Mouse (Mus musculus) heart, embryonic 10.5 days (tissue): ENCODE measurements around the gene Ankrd28. TPM values are rescaled to one million over a fixed set of nuclear protein-coding genes. Genes with fewer than 3 reads are reported as not detected.
A peak's percentile ranks its signal among the peaks of the same experiment; 100 is the strongest.
"Not testable (repeated sequence)": the region's sequence is repeated elsewhere in the genome, so short reads cannot be mapped to it uniquely, and the experiment has no call there.

Experiments used
- DNase-seq: peaks from one replicate; pipeline ENCODE4 v3.0.0-alpha.2; 2017; ENCODE audit warnings: low spot score
- H3K27ac ChIP-seq: fragments of 300-500 bp; sonication (generic); 2 replicates; pipeline ENCODE4 v1.5.1; 2016; ENCODE audit warnings: mild to moderate bottlenecking
- H3K27me3 ChIP-seq: fragments of 300-500 bp; sonication (generic); 2 replicates; pipeline ENCODE4 v1.6.1; 2016; ENCODE audit warnings: mild to moderate bottlenecking; ENCODE audit not compliant: poor library complexity, insufficient read depth, severe bottlenecking
- H3K36me3 ChIP-seq: fragments of 300-500 bp; sonication (generic); 2 replicates; pipeline ENCODE4 v1.6.1; 2016; ENCODE audit warnings: mild to moderate bottlenecking, moderate library complexity
- H3K4me1 ChIP-seq: fragments of 300-500 bp; sonication (generic); 2 replicates; pipeline ENCODE4 v1.6.1; 2016; ENCODE audit warnings: mild to moderate bottlenecking
- H3K4me3 ChIP-seq: fragments of 300-500 bp; sonication (generic); 2 replicates; pipeline ENCODE4 v1.5.1; 2016; ENCODE audit warnings: mild to moderate bottlenecking, moderate library complexity
- H3K9me3 ChIP-seq: fragments of 300-500 bp; sonication (generic); 2 replicates; pipeline ENCODE4 v1.6.1; 2016; ENCODE audit warnings: mild to moderate bottlenecking, moderate library complexity
- WGBS: fragments of 180-500 bp; shearing (Covaris S2); methylation state at CpG from one replicate; pipeline ENCODE4 v1.1.7; 2016; 5-methylcytosine and 5-hydroxymethylcytosine counted together
- polyA plus RNA-seq: library from polyadenylated mRNA; unstranded; fragments of >200 nt; fragmentation: Nextera tagmentation; extraction: Ambion mirVana; gene quantifications from 2 replicates; pipeline ENCODE4 v1.2.1, GENCODE M21; 2016

Gene Ankrd28
- polyA plus RNA-seq, 1 experiment from 2014 or later: 7.3 TPM

GRCm38 (mm10) chr14:31784975-31785374 lies 45.5 kb downstream of the Ankrd28 start:
- H3K4me1 ChIP-seq: peaks cover 19% of the 10 kb centered on the region
- 82% methylated on average over 5 of the region's 5 CpGs for whole genome bisulfite sequencing
- H3K27ac ChIP-seq: no peak overlapping the region
- H3K36me3 ChIP-seq: no peaks in the 10 kb centered on the region
- no peak for DNase-seq
- H3K4me3 ChIP-seq: no peak overlapping the region
- no peaks in the 10 kb centered on the region for H3K9me3 ChIP-seq
- H3K27me3 ChIP-seq: no peaks in the 10 kb centered on the region

- peaks cover 19% of the 10 kb centered on the region for H3K4me1 ChIP-seq
- H3K27ac ChIP-seq: peak overlapping the region; percentile 57; the same call in 1 of the 2 replicates
- H3K36me3 ChIP-seq: no peaks in the 10 kb centered on the region
- no peaks in the 10 kb centered on the region for H3K27me3 ChIP-seq
- H3K4me3 ChIP-seq: no peak overlapping the region
- H3K9me3 ChIP-seq: no peaks in the 10 kb centered on the region
- 63% methylated on average over 11 of the region's 11 CpGs for WGBS
- DNase-seq: no peak
These were observed 49.0 kb downstream of the Ankrd28 start for GRCm38 (mm10) chr14:31781309-31782049.

GRCm38 (mm10) chr14:31780412-31781233 lies 49.8 kb downstream of the Ankrd28 start:
- Histone ChIP-seq H3K27me3 (no peaks in the 10 kb centered on the region), H3K27ac (peak overlapping the region; percentile 57; the same call in 1 of the 2 replicates), H3K4me1 (peaks cover 19% of the 10 kb centered on the region), H3K36me3 (no peaks in the 10 kb centered on the region), H3K4me3 (no peak overlapping the region), H3K9me3 (no peaks in the 10 kb centered on the region)
- WGBS: 81% methylated on average over 11 of the region's 11 CpGs
- no peak for DNase-seq

- Histone ChIP-seq H3K4me1 (peaks cover 7% of the 10 kb centered on the region; the same call in 1 of the 2 replicates), H3K27me3 (no peaks in the 10 kb centered on the region), H3K27ac (no peak overlapping the region), H3K4me3 (no peak overlapping the region), H3K36me3 (no peaks in the 10 kb centered on the region), H3K9me3 (no peaks in the 10 kb centered on the region)
- no peak for DNase-seq
- WGBS: 91% methylated on average over 4 of the region's 4 CpGs
These were observed 56.9 kb downstream of the Ankrd28 start for GRCm38 (mm10) chr14:31773518-31773917.

GRCm38 (mm10) chr14:31772251-31772650 lies 58.2 kb downstream of the Ankrd28 start:
- no peak for DNase-seq
- no peak overlapping the region for H3K27ac ChIP-seq
- no peaks in the 10 kb centered on the region for H3K9me3 ChIP-seq
- no peaks in the 10 kb centered on the region for H3K27me3 ChIP-seq
- H3K4me3 ChIP-seq: no peak overlapping the region
- peaks cover 7% of the 10 kb centered on the region; the same call in 1 of the 2 replicates for H3K4me1 ChIP-seq
- H3K36me3 ChIP-seq: no peaks in the 10 kb centered on the region

- H3K9me3 ChIP-seq: no peaks in the 10 kb centered on the region
- H3K36me3 ChIP-seq: no peaks in the 10 kb centered on the region
- no peaks in the 10 kb centered on the region for H3K27me3 ChIP-seq
- H3K27ac ChIP-seq: no peak overlapping the region
- WGBS: 83% methylated on average over 3 of the region's 3 CpGs
- H3K4me3 ChIP-seq: no peak overlapping the region
- peaks cover 7% of the 10 kb centered on the region; the same call in 1 of the 2 replicates for H3K4me1 ChIP-seq
- DNase-seq: no peak
These were observed 61.9 kb downstream of the Ankrd28 start for GRCm38 (mm10) chr14:31768531-31768930.

GRCm38 (mm10) chr14:31764083-31764482 lies 66.4 kb downstream of the Ankrd28 start:
- peaks cover 13% of the 10 kb centered on the region; the same call in 1 of the 2 replicates for H3K36me3 ChIP-seq
- H3K4me1 ChIP-seq: no peaks in the 10 kb centered on the region
- H3K27ac ChIP-seq: no peak overlapping the region
- H3K4me3 ChIP-seq: no peak overlapping the region
- H3K27me3 ChIP-seq: no peaks in the 10 kb centered on the region
- no peak for DNase-seq
- WGBS: 87% methylated on average over 2 of the region's 2 CpGs
- H3K9me3 ChIP-seq: no peaks in the 10 kb centered on the region

GRCm38 (mm10) chr14:31761727-31762126 lies 68.7 kb downstream of the Ankrd28 start:
- H3K27me3 ChIP-seq: no peaks in the 10 kb centered on the region

GRCm38 (mm10) chr14:31759195-31759594 lies 71.3 kb downstream of the Ankrd28 start:
- Histone ChIP-seq H3K4me3 (no peak overlapping the region), H3K4me1 (no peaks in the 10 kb centered on the region), H3K9me3 (no peaks in the 10 kb centered on the region), H3K36me3 (peaks cover 13% of the 10 kb centered on the region; the same call in 1 of the 2 replicates), H3K27ac (no peak overlapping the region), H3K27me3 (no peaks in the 10 kb centered on the region)
- 85% methylated on average over 2 of the region's 2 CpGs for WGBS
- no peak for DNase-seq

More at GRCm38 (mm10) chr14:31761727-31762126, 68.7 kb downstream of the Ankrd28 start:
- peaks cover 13% of the 10 kb centered on the region; the same call in 1 of the 2 replicates for H3K36me3 ChIP-seq
- no peak overlapping the region for H3K27ac ChIP-seq
- no peak overlapping the region for H3K4me3 ChIP-seq
- no peaks in the 10 kb centered on the region for H3K4me1 ChIP-seq
- DNase-seq: no peak
- no peaks in the 10 kb centered on the region for H3K9me3 ChIP-seq
- 88% methylated on average over 7 of the region's 7 CpGs for WGBS

GRCm38 (mm10) chr14:31758410-31758809 lies 72.0 kb downstream of the Ankrd28 start:
- H3K27me3 ChIP-seq, H3K9me3 ChIP-seq, DNase-seq, H3K4me1 ChIP-seq, H3K4me3 ChIP-seq, H3K27ac ChIP-seq: not testable (repeated sequence)
- WGBS: 95% methylated on average over 3 of the region's 3 CpGs
- peaks cover 12% of the 10 kb centered on the region; the same call in 1 of the 2 replicates for H3K36me3 ChIP-seq

- Histone ChIP-seq H3K36me3 (peaks cover 15% of the 10 kb centered on the region), H3K9me3 (no peaks in the 10 kb centered on the region), H3K27ac (no peak overlapping the region), H3K4me3 (no peak overlapping the region), H3K27me3 (no peaks in the 10 kb centered on the region), H3K4me1 (no peaks in the 10 kb centered on the region)
- DNase-seq: no peak
- 70% methylated on average over 6 of the region's 6 CpGs for WGBS
These were observed 82.1 kb downstream of the Ankrd28 start for GRCm38 (mm10) chr14:31748239-31748873.

- peaks cover 21% of the 10 kb centered on the region for H3K36me3 ChIP-seq
- no peak overlapping the region for H3K4me3 ChIP-seq
- no peaks in the 10 kb centered on the region for H3K27me3 ChIP-seq
- no peaks in the 10 kb centered on the region for H3K9me3 ChIP-seq
- H3K4me1 ChIP-seq: 0 out of 2 replicates have a peak, but pooled peaks cover 5% of the 10 kb centered on the region
- H3K27ac ChIP-seq: no peak overlapping the region
- 31% methylated on average over 3 of the region's 3 CpGs for WGBS
- no peak for DNase-seq
These were observed 87.9 kb downstream of the Ankrd28 start for GRCm38 (mm10) chr14:31742523-31742922.
